Mouse (Mus musculus): ENCODE results near the gene Scamp2.

DNA sequence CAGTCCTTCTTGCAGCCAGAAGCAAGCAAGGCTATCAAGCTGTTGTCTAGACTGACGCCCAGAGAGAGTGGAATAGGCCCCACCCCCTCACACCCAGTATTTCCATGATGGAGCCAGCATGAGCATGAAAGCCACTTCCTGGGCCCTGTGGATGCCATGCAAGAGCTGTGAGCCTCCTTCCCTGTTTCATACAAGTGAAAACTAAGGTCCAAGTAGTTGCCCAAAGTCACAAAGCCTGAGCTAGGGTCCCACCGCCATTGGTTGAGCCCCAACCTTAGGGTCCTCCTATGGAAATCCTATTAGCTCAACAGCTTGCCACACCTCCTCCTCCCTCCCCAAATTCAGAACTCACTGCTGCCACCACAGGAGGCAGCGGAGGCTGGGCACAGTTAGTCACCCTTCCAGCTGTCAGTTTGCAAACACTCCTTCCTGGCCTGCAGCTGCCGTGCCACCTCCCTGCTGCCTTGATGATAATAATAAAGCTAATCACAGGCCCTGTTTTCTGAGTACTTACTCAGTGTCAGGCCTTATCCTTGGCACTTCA is 72.8 kb downstream of the Scamp2 start:
- TF ChIP-seq ZC3H11A (IDR thresholded peaks at IDR 0.05; ENCODE audit: borderline replicate concordance, low read depth, low read length) (no peak), MAFK (IDR thresholded peaks at IDR 0.05; ENCODE audit: insufficient read depth, low read depth, low read length) (no peak)

Data from ES-E14 (cell line).